8 mouse cellular contexts compared by ENCODE assay signal in genomic region chr16:11253065-11253831, GRCm38 (mm10). TPM values are rescaled to one million over a fixed set of nuclear protein-coding genes. Genes with fewer than 3 reads are reported as not detected.
DNase-seq lines count a peak whose midpoint lies in the region; ATAC-seq and TF ChIP-seq lines count a peak whose summit lies in the region.

No protein-coding gene starts in this region.

- 0 out of 2 replicates have a peak, but pooled peaks cover 5% of the 10 kb centered on the region for H3K36me3 ChIP-seq in ES-Bruce4 (ENCODE audit: control insufficient read depth, insufficient read depth, low read length, poor library complexity, severe bottlenecking)
- H3K36me3 ChIP-seq in forebrain, embryonic 12.5 days (replicated peaks), result no peaks in the 10 kb centered on the region
- no peaks in the 10 kb centered on the region for H3K36me3 ChIP-seq in heart, embryonic 16.5 days (ENCODE audit: control insufficient read depth, insufficient read depth)

- peak overlapping the region; percentile 96 for H3K9ac ChIP-seq in ES-Bruce4 (ENCODE audit: low read depth, poor library complexity, severe bottlenecking)
- H3K9ac ChIP-seq in forebrain, embryonic 12.5 days, result peak overlapping the region; percentile 92
- H3K9ac ChIP-seq in heart, embryonic 16.5 days (ENCODE audit: low read length), result peak overlapping the region; percentile 98

- no peaks in the 10 kb centered on the region for H3K27me3 ChIP-seq in ES-Bruce4 (ENCODE audit: control insufficient read depth, insufficient read depth, low read length, poor library complexity, severe bottlenecking)
- no peaks in the 10 kb centered on the region for H3K27me3 ChIP-seq in forebrain, embryonic 12.5 days
- H3K27me3 ChIP-seq in heart, embryonic 16.5 days (ENCODE audit: control insufficient read depth, insufficient read depth, low read length), result no peaks in the 10 kb centered on the region

- peak overlapping the region; percentile 74 for H3K4me3 ChIP-seq in ES-Bruce4 (ENCODE audit: low read depth, low read length)
- peak overlapping the region; percentile 91 for H3K4me3 ChIP-seq in forebrain, embryonic 12.5 days (replicated peaks)
- peak overlapping the region; percentile 99 for H3K4me3 ChIP-seq in heart, embryonic 16.5 days (ENCODE audit: low read length)
- peak overlapping the region; percentile 93 for H3K4me3 ChIP-seq in lung, adult 2 months (replicated peaks; ENCODE audit: extremely low read depth, low read depth, low read length)
- H3K4me3 ChIP-seq in olfactory bulb, adult 2 months (ENCODE audit: insufficient read depth, low read depth, low read length), result peak overlapping the region; percentile 95

- DNase-seq in c-Kit-negative CD71-positive TER-119-positive erythroid progenitor cells, embryonic 14.5 days (ENCODE audit: low read depth, low spot score), result peak; percentile 46
- DNase-seq in kidney, postnatal 36 days, result peak; percentile 37 to 65
- peak; percentile 56 for DNase-seq in lung, adult 2 months
- peak; percentile 71 for DNase-seq in thymus, postnatal 0 days (ENCODE audit: low spot score)

- no peak for TF ChIP-seq EP300 in ES-Bruce4 (IDR thresholded peaks at IDR 0.05; ENCODE audit: insufficient read depth, low read depth, low read length)

- no peak for TF ChIP-seq POLR2A in ES-Bruce4 (IDR thresholded peaks at IDR 0.05; ENCODE audit: insufficient read depth, low read length)
- no peak for TF ChIP-seq POLR2A in lung, adult 2 months (IDR thresholded peaks at IDR 0.05; ENCODE audit: borderline replicate concordance, extremely low read depth, low read depth, low read length)
- no peak for TF ChIP-seq POLR2A in olfactory bulb, adult 2 months (IDR thresholded peaks at IDR 0.05; ENCODE audit: insufficient read depth, low read depth, low read length)

- H3K4me2 ChIP-seq in forebrain, embryonic 12.5 days, result peak overlapping the region; percentile 85
- H3K4me2 ChIP-seq in heart, embryonic 16.5 days (ENCODE audit: low read depth, low read length), result peak overlapping the region; percentile 65

- no peak for TF ChIP-seq CTCF in ES-Bruce4 (IDR thresholded peaks at IDR 0.05; ENCODE audit: low read depth, low read length)
- TF ChIP-seq CTCF in lung, adult 2 months (IDR thresholded peaks at IDR 0.05; ENCODE audit: insufficient read depth, low read length), result no peak
- TF ChIP-seq CTCF in olfactory bulb, adult 2 months (IDR thresholded peaks at IDR 0.05; ENCODE audit: insufficient read depth, low read depth, low read length), result no peak

- H3K27ac ChIP-seq in ES-Bruce4 (ENCODE audit: insufficient read depth, low read length), result peak overlapping the region; percentile 38; the same call in 1 of the 2 replicates
- peak overlapping the region; percentile 93 for H3K27ac ChIP-seq in forebrain, embryonic 12.5 days
- H3K27ac ChIP-seq in heart, embryonic 16.5 days (ENCODE audit: low read length), result peak overlapping the region; percentile 94
- peak overlapping the region; percentile 94 for H3K27ac ChIP-seq in olfactory bulb, adult 2 months (ENCODE audit: insufficient read depth, low read depth, low read length)

- ATAC-seq in forebrain, embryonic 12.5 days (ENCODE audit: low FRiP score), result peak; percentile 3; the same call in 1 of the 2 replicates
- ATAC-seq in heart, embryonic 16.5 days (replicated peaks; ENCODE audit: extremely low read depth, insufficient read depth, low FRiP score), result peak; percentile 11

- H3K9me3 ChIP-seq in ES-Bruce4 (replicated peaks; ENCODE audit: control insufficient read depth, insufficient read depth, low read length, poor library complexity, severe bottlenecking), result no peaks in the 10 kb centered on the region
- H3K9me3 ChIP-seq in forebrain, embryonic 12.5 days, result no peaks in the 10 kb centered on the region
- no peaks in the 10 kb centered on the region for H3K9me3 ChIP-seq in heart, embryonic 16.5 days (replicated peaks; ENCODE audit: control insufficient read depth, low read length)

- 0% methylated on average over 56 of the region's 58 CpGs for WGBS in forebrain, embryonic 12.5 days
- WGBS in heart, embryonic 16.5 days, result under 1% methylated on average over 54 of the region's 58 CpGs
- under 1% methylated on average over 58 of the region's 58 CpGs for WGBS in lung, adult 2 months
- WGBS in olfactory bulb, adult 2 months, result under 1% methylated on average over 56 of the region's 58 CpGs

- no peaks in the 10 kb centered on the region for H3K4me1 ChIP-seq in ES-Bruce4 (ENCODE audit: control insufficient read depth, insufficient read depth, low read length)
- H3K4me1 ChIP-seq in forebrain, embryonic 12.5 days, result peaks cover 15% of the 10 kb centered on the region
- H3K4me1 ChIP-seq in heart, embryonic 16.5 days (ENCODE audit: control insufficient read depth, insufficient read depth, low read length), result peaks cover 11% of the 10 kb centered on the region
- H3K4me1 ChIP-seq in lung, adult 2 months (ENCODE audit: control insufficient read depth, insufficient read depth, low read length), result peaks cover 6% of the 10 kb centered on the region
- no peaks in the 10 kb centered on the region for H3K4me1 ChIP-seq in olfactory bulb, adult 2 months (ENCODE audit: control insufficient read depth, insufficient read depth, low read length)

RNA-seq across cellular contexts. Expression of gene Gspt1, which starts 0.9 kb away (rescaled TPM):
- polyA plus RNA-seq in ES-Bruce4 (2011; ENCODE audit: insufficient read depth, insufficient read length, low read depth, missing spikeins), result 267 and 290 TPM in 2 replicates
- 103 and 104 TPM in 2 replicates for polyA plus RNA-seq in forebrain, embryonic 12.5 days (2016; fragmentation: Nextera tagmentation; extraction: Ambion mirVana)
- 42.6 and 45.4 TPM in 2 replicates for polyA plus RNA-seq in heart, embryonic 16.5 days (2015; fragmentation: Nextera tagmentation; extraction: Ambion mirVana)
- 23.5 and 33.7 TPM in 2 replicates for polyA plus RNA-seq in lung, adult 2 months (2012; rRNA removed)
- polyA plus RNA-seq in olfactory bulb, adult 2 months (2012; ENCODE audit: insufficient read depth, insufficient read length, low replicate concordance, missing spikeins), result 209 TPM in 1 of 2 replicates, not detected in the other
- polyA plus RNA-seq in thymus, postnatal 0 days (2015; fragmentation: Nextera tagmentation; extraction: Ambion mirVana), result 75.6 and 81.3 TPM in 2 replicates

RNA-seq across cellular contexts. Expression of gene Rsl1d1, which starts 50.1 kb away (rescaled TPM):
- 341 and 391 TPM in 2 replicates for polyA plus RNA-seq in ES-Bruce4 (2011; ENCODE audit: insufficient read depth, insufficient read length, low read depth, missing spikeins)
- polyA plus RNA-seq in forebrain, embryonic 12.5 days (2016; fragmentation: Nextera tagmentation; extraction: Ambion mirVana), result 220 and 228 TPM in 2 replicates
- polyA plus RNA-seq in heart, embryonic 16.5 days (2015; fragmentation: Nextera tagmentation; extraction: Ambion mirVana), result 113 and 144 TPM in 2 replicates
- polyA plus RNA-seq in lung, adult 2 months (2012; rRNA removed), result 3.7 and 6.0 TPM in 2 replicates
- not detected in 2 replicates for polyA plus RNA-seq in olfactory bulb, adult 2 months (2012; ENCODE audit: insufficient read depth, insufficient read length, low replicate concordance, missing spikeins)
- 207 and 215 TPM in 2 replicates for polyA plus RNA-seq in thymus, postnatal 0 days (2015; fragmentation: Nextera tagmentation; extraction: Ambion mirVana)

Comparison
In these comparisons a context has a peak if more than half of its experiments do, and no peak if none do; other contexts are left out.
1. Peak in every context shown above with its lines: DNase-seq, ATAC-seq, H3K4me3 ChIP-seq and H3K27ac ChIP-seq.
2. H3K27ac ChIP-seq: peak in every context shown above with its lines; median percentile 94 in heart, embryonic 16.5 days; 94 in olfactory bulb, adult 2 months; 93 in forebrain, embryonic 12.5 days; 38 in ES-Bruce4.